Mouse (Mus musculus) neural tube, embryonic 14.5 days (tissue): ENCODE measurements around the gene Fgfr2. TPM values are rescaled to one million over a fixed set of nuclear protein-coding genes. Genes with fewer than 3 reads are reported as not detected.

Experiments
- ATAC-seq: fragments of 200-750 bp; cut with Nextera tagmentation; 2 replicates; pipeline ENCODE4 v1.8.0; 2017; ENCODE audit warnings: low read depth, mild to moderate bottlenecking, moderate TSS enrichment, moderate library complexity
- H3K27ac ChIP-seq: fragments of 300-500 bp; sonication (generic); 2 replicates; pipeline ENCODE4 v1.5.1; 2014; ENCODE audit warnings: low read depth, mild to moderate bottlenecking, control low read depth, low read length, moderate library complexity, mixed read lengths
- H3K27me3 ChIP-seq: fragments of 300-500 bp; sonication (generic); 2 replicates; pipeline ENCODE4 v1.6.1; 2014; ENCODE audit warnings: low read length; ENCODE audit not compliant: control insufficient read depth, insufficient read depth
- H3K36me3 ChIP-seq: fragments of 300-500 bp; sonication (generic); 2 replicates; pipeline ENCODE4 v1.6.1; 2014; ENCODE audit warnings: low read length, mixed read lengths; ENCODE audit not compliant: control insufficient read depth, insufficient read depth
- H3K4me1 ChIP-seq: fragments of 300-500 bp; sonication (generic); 2 replicates; pipeline ENCODE4 v1.6.1; 2014; ENCODE audit warnings: low read length; ENCODE audit not compliant: control insufficient read depth, insufficient read depth
- H3K4me2 ChIP-seq: fragments of 300-500 bp; sonication (generic); 2 replicates; pipeline ENCODE4 v1.6.1; 2014; ENCODE audit warnings: mild to moderate bottlenecking, low read depth, low read length, control low read depth
- H3K4me3 ChIP-seq: fragments of 300-500 bp; sonication (generic); 2 replicates; pipeline ENCODE4 v1.5.1; 2014; ENCODE audit warnings: low read depth, low read length, control low read depth, mixed read lengths
- H3K9ac ChIP-seq: fragments of 300-500 bp; sonication (generic); replicated peaks from 2 replicates; pipeline ENCODE4 v1.6.1; 2014; ENCODE audit warnings: low read depth, mild to moderate bottlenecking, control low read depth, low read length, mixed read lengths
- H3K9me3 ChIP-seq: fragments of 300-500 bp; sonication (generic); 2 replicates; pipeline ENCODE4 v1.6.1; 2016; ENCODE audit warnings: low read length; ENCODE audit not compliant: control insufficient read depth
- WGBS: fragments of 180-500 bp; shearing (Covaris S2); extraction: QIAGEN DNeasy Blood & Tissue Kit; methylation state at CpG from one replicate; pipeline ENCODE4 v1.1.7; 2014; 5-methylcytosine and 5-hydroxymethylcytosine counted together
- polyA plus RNA-seq: library from polyadenylated mRNA; unstranded; fragments of >200 nt; fragmentation: Nextera tagmentation; extraction: Ambion mirVana; gene quantifications from 2 replicates; pipeline ENCODE4 v1.2.1, GENCODE M21; 2014

Fgfr2 gene
- polyA plus RNA-seq, 1 experiment from 2014 or later = 28.1 TPM

DNA sequence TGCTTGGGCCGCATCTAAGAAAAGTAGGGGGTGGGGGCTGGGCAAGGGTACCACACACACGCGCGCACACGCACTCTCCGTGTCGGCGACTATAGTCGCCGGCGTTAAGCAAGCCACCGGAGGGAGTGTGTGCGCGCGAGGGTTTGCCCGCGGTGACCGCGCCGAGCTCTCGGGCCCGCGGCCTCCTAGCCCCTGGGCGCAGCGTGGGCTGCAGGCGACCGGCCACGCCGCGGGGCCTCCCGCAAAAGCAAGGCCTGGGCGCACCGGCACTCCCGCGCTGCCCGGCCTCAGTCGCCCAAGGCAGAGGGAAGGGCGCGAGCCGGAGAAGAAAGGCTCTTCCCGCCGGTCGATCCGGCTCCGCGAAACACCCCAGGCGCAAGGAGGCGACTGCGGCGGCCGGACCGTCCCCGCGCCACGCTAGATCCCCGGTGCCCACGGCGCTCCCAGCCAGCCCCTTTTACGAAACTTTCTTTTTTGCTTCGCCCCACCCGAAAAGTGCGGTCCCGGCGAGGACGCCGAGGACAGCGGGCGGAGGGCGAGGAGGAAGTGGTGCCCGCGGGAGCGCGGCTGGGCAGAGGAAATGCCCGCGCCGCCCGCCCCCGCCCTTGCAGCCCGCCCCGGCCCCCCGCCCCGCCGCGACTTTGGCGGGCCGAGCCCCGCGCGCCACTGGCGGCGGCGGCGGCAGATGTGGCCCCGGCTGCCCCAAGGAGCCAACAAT, 1.3 kb downstream of the Fgfr2 start:
- H3K4me3 ChIP-seq = peak overlapping the region; percentile 67
- H3K9me3 ChIP-seq = no peaks in the 10 kb centered on the region
- WGBS = under 1% methylated on average over 78 of the region's 94 CpGs
- ATAC-seq = peak; percentile 22; the same call in 1 of the 2 replicates
- peaks cover 42% of the 10 kb centered on the region for H3K4me1 ChIP-seq
- no peaks in the 10 kb centered on the region for H3K36me3 ChIP-seq
- peak overlapping the region; percentile 99 for H3K4me2 ChIP-seq
- no peaks in the 10 kb centered on the region for H3K27me3 ChIP-seq
- peak overlapping the region; percentile 84 for H3K9ac ChIP-seq
- H3K27ac ChIP-seq = peak overlapping the region; percentile 89

DNA sequence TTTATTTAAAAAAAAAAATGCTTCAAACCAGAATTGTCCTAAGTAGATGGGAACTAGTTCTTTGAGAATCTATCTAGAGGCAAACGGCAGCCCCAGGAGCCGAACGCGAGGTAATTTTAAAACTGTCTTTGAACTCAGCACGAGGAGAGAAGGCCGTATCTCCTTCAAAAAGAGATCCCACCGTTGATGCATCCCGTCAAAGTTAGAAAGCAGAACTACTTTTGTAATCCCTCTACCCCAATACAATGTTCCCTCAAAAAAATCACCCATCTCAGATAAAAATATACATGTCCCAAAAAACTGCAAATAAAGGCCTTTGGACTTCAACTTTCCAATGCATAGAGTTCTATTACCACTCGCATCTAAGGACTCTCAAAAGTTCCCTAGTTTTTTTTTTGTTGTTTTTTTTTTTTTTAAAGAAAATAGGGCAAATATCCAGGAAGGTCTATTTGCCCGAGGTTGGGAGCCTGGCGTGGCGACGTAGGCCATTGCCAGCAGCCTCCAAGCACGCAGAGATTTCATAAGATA, 2.0 kb downstream of the Fgfr2 start:
- no peak for ATAC-seq
- peak overlapping the region; percentile 67 for H3K4me3 ChIP-seq
- H3K36me3 ChIP-seq = no peaks in the 10 kb centered on the region
- no peaks in the 10 kb centered on the region for H3K27me3 ChIP-seq
- H3K9ac ChIP-seq = peak overlapping the region; percentile 84
- H3K27ac ChIP-seq = peak overlapping the region; percentile 89; the same call in 1 of the 2 replicates
- peak overlapping the region; percentile 99 for H3K4me2 ChIP-seq
- H3K4me1 ChIP-seq = peaks cover 49% of the 10 kb centered on the region
- under 1% methylated on average over 14 of the region's 14 CpGs for WGBS
- no peaks in the 10 kb centered on the region for H3K9me3 ChIP-seq

DNA sequence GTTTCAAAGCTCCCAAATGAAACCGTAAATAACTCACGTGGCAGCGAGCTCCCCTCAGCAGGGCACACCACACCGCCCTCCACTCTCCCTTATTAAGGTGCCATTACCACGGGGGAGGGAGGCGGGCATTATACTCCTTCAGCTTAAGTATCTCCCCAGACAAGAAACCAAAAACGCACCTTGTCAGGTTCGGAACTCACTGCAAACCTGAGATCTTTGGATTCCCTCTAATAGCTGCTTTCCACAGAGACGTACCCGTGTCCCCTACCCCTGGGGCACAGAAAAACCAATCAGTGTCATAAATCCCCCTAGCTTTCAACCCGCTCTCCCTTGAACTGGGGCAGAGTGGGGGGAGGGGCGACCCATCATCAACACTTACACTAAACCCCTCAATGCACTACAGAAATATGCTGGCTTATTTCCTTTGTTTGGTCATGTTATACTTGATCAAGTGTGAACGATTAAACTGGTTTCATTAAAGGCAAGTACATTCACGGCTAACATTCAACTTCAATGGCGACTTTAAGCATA, 2.9 kb downstream of the Fgfr2 start:
- Histone ChIP-seq H3K27me3 (no peaks in the 10 kb centered on the region), H3K27ac (no peak overlapping the region; the same call in 1 of the 2 replicates), H3K9ac (no peak overlapping the region; the same call in 1 of the 2 replicates), H3K36me3 (no peaks in the 10 kb centered on the region), H3K4me3 (peak overlapping the region; percentile 67), H3K4me1 (peaks cover 58% of the 10 kb centered on the region), H3K9me3 (no peaks in the 10 kb centered on the region), H3K4me2 (peak overlapping the region; percentile 99)
- WGBS = 2% methylated on average over 15 of the region's 15 CpGs
- no peak for ATAC-seq

DNA sequence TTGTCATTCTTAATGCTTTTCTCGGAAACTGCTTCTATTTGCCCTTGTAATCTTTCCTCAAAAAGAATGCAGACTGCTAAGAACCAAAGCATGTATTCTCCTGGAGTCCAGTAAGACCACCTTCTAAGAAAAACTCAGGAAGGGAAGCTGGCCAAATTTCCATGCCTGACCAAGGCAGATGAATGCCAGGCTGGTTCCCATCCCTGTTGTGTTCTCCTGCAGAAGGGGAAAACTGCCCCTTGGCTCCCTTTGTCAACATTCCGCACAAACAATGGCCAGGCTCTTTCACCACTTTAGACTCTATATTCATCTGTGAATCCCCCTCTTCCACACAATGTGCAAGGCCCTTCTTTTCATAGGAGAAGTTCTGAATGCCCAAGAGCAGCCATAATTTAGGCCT, 5.3 kb downstream of the Fgfr2 start:
- ATAC-seq = no peak
- Histone ChIP-seq H3K9me3 (no peaks in the 10 kb centered on the region), H3K27me3 (no peaks in the 10 kb centered on the region), H3K36me3 (no peaks in the 10 kb centered on the region), H3K27ac (no peak overlapping the region), H3K9ac (no peak overlapping the region), H3K4me1 (peaks cover 64% of the 10 kb centered on the region), H3K4me3 (no peak overlapping the region), H3K4me2 (no peak overlapping the region)
- WGBS = 11% methylated on average over 2 of the region's 2 CpGs

DNA sequence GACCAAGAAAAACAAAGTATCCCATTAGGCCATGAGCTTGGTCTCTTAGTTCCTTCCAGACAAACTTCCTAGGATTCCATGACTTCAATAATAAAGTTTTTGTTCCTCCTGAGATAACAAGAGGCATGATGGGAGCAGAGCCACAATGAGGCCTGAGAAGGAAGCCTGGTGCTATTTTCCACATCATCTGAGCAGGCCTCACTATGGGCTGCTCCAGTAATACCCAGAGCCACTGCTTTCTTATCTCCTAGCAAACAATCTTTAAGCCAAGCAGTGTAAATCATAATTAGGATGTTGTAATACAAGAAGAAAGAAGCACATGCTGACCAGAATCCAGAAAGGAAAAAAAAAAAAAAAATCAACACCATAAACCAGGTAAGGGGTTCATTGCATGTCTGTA, 6.6 kb downstream of the Fgfr2 start:
- H3K9me3 ChIP-seq = no peaks in the 10 kb centered on the region
- no peaks in the 10 kb centered on the region for H3K27me3 ChIP-seq
- H3K4me2 ChIP-seq = no peak overlapping the region
- no peak overlapping the region for H3K4me3 ChIP-seq
- no peak overlapping the region for H3K9ac ChIP-seq
- no peak overlapping the region for H3K27ac ChIP-seq
- no peaks in the 10 kb centered on the region for H3K36me3 ChIP-seq
- ATAC-seq = no peak
- peaks cover 64% of the 10 kb centered on the region for H3K4me1 ChIP-seq

DNA sequence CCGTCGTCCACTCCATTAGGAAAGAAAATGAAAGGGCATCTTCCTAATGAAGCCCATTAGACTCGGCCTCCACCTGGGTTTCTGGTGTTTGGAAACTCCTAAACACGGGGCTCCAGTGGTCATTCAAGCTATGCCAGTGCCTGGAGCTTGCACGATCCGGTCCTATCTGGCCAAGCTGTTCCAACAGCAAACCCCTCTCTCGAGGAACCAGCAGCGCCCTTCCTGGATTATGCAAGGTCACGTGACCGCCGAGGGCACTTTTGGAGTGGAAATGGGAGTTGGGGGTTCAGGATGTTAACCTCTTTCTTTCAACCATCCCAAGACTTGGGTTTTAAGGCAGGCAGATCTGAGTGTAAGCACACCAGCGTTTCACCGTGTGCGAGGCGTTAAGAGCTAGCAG, 7.3 kb downstream of the Fgfr2 start:
- 10% methylated on average over 15 of the region's 15 CpGs for WGBS
- H3K27me3 ChIP-seq = no peaks in the 10 kb centered on the region
- ATAC-seq = no peak
- no peak overlapping the region for H3K4me3 ChIP-seq
- no peak overlapping the region for H3K27ac ChIP-seq
- H3K9me3 ChIP-seq = no peaks in the 10 kb centered on the region
- peak overlapping the region; percentile 23; the same call in 1 of the 2 replicates for H3K4me2 ChIP-seq
- H3K9ac ChIP-seq = no peak overlapping the region
- no peaks in the 10 kb centered on the region for H3K36me3 ChIP-seq
- H3K4me1 ChIP-seq = peaks cover 61% of the 10 kb centered on the region

DNA sequence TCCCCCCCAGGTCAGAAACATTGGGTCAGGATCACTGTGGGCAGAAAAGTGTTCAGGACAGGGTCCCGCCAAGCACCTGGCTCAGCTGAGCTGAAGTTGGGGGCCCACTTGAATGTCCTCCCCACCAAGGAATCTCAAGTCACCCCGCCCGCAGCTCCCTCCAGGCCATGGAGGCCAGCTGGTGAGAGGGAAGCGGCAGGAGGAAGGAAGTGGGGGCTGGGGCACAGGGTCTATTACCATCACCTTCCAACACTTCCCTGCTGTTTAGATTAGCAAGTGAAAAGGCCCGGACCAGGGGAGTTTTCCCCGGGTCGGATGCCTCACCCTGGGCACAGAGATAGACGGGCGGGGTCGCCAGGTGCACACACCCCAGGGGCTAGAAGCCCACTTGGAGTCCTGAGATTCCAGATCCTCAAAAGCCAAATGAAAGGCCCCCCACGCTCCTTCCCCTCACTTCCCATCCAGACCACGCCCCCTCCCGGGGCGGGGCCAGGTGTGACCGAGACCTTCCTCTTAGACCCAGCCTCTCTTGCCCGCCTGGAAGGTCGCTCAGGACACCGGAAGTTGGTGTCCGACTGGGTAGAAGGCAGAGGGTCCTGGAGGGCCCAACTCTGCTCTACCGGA, 8.2 kb downstream of the Fgfr2 start:
- peaks cover 53% of the 10 kb centered on the region for H3K4me1 ChIP-seq
- H3K9me3 ChIP-seq = no peaks in the 10 kb centered on the region
- no peaks in the 10 kb centered on the region for H3K36me3 ChIP-seq
- H3K4me3 ChIP-seq = no peak overlapping the region
- peak overlapping the region; percentile 31 for H3K4me2 ChIP-seq
- WGBS = 12% methylated on average over 20 of the region's 20 CpGs
- no peaks in the 10 kb centered on the region for H3K27me3 ChIP-seq
- ATAC-seq = no peak; the same call in 1 of the 2 replicates
- no peak overlapping the region for H3K9ac ChIP-seq
- no peak overlapping the region for H3K27ac ChIP-seq

DNA sequence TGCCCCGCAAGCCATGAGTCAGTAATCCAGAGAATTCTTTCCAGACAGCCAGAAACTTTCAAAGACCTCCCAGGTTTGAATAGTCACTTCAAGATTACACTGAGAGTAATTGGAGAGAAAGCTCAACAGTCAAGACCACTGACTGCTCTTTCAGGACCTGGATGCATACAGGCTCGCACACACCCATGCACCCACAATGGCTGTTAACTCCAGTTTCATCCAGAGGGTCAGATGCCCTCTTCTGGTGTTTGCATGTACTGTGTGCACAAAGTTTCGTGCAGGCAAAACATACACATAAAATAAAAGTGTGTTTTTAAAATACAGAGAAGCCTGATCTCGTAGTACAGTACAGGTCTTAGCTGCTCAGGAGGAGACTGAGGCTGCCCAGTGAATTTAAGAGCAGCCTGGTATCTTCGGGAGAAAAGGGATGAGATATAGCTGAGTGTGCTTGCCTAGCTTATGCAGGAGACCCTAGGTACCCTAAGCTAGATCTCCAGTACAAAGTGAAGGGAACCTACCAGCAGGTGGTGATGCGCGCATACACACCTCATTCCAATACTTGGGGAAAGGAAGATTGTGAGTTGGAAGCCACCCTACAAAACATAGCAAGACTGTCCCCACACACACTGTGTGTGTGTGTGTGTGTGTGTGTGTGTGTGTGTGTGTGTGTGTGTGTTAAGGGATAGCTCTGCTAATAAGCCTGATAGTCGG, 9.8 kb downstream of the Fgfr2 start:
- Histone ChIP-seq H3K4me3 (no peak overlapping the region), H3K9ac (no peak overlapping the region), H3K27me3 (no peaks in the 10 kb centered on the region), H3K9me3 (no peaks in the 10 kb centered on the region), H3K4me1 (peaks cover 41% of the 10 kb centered on the region), H3K4me2 (no peak overlapping the region), H3K36me3 (no peaks in the 10 kb centered on the region), H3K27ac (no peak overlapping the region)
- no peak for ATAC-seq
- 80% methylated on average over 8 of the region's 8 CpGs for WGBS
